Mouse (Mus musculus) urinary bladder, postnatal 10 days (tissue): ENCODE measurements around the gene Tex101.
"Not testable (repeated sequence)": the region's sequence is repeated elsewhere in the genome, so short reads cannot be mapped to it uniquely, and the experiment has no call there.

Experiments
- DNase-seq: peaks from one replicate; pipeline ENCODE4 v3.0.0; 2022; ENCODE audit warnings: low spot score

Tex101 gene

DNA sequence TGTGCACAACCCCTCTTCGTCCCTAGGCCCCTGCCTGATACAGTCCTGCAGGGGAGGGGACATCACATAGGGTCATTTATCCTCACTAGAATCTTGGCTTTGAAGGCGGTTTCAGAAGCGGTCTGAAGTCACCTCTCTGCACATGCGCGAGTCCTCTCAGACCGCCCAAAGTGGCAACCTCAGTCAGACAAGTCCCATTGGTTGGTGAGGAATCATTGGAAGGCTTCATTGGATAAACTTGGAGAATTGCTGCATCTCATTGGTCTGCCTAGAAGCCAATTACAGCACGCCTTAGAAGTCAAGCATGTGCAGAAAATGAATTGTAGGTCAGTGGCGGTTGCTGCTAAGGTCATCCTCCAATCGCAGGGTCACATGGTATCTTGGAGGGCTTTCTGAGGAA, at the start of gene Tex101:
Gene Tex101 (minus strand): TSS at position 101 of the 400 bp plus-strand sequence.
- no peak for DNase-seq

DNA sequence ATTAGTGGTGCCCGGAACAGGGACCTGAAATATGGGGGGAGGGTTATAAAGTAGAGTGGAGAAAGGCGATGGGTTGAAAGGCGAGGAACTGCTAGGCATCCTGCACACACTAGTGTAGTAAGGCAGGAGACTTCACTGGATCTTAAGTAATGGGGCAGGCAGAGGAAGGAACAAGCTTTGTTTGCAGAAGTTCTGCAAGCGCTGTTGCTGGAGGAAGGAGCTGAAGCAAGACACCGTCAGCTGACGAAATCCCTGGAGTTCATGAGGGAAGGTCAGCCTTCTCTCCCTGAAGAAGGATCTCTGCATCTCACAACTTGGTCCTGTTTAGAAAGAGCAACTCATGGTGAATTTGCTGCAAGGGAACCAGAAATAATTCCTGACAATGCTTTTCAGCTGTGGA, 38.6 kb upstream of the Tex101 start:
- no peak for DNase-seq

DNA sequence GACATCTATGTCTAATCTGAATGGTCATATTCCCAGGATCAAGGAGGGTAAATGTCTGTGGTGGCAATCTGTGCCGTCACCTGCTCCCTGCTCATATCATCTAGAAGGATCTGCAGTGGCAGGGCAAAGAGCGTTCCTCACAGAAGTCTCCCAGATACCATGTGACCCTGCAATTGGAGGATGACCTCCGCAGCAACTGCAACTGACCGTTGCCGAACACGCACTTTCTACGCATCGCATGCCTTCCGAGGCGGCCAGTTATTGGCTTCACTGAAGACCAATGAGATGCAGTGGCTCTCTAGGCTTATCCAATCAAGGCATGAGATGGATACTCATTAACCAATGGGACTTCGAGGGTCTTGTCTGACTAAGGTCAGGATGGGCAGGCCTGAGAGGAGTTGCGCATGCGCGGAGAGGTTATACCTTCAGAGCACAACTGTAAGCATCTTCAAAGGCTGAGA, 32.4 kb upstream of the Tex101 start, which contains the start of gene BC049730:
Gene BC049730 (plus strand): TSS at position 411 of the 461 bp plus-strand sequence.
- no peak for DNase-seq

DNA sequence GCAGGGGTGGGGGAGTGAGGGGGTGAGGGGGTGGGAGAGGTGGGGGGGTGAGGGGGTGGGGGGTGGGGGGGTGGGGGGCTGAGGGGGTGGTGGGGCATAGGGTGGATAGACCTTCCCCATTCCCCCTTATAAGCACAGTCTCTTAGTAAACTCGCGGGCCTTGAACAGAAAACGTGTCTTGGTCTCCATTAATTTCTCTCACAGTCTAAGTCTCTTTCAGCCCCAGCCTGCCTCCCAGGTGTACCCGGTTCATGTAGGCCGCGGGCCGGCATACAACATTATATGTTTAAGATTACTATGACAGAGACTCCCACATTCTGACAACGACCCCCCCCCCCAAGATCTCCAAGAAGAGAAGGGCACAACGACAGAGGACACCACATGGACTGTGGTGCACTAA, 26.4 kb upstream of the Tex101 start:
- not testable (repeated sequence) for DNase-seq

DNA sequence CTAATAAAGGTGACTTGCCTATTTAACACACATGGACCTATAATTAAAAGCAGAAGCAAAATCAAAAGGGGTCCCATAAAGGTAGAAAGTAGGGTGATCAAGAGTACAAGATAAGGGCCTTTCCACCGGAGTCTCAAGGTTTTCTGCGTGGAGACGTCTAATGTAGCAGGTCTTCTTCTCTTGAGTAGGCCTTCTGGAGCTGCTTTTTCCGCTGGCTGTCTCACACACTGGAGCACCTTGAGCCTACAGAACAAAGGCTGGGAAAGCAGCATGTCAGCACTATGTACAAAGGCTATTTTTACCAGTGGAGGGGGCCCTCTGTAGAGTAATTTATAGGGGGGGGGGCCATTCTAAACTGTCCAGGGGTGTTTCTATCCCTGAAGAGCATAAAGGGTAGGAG, 21.4 kb upstream of the Tex101 start:
- not testable (repeated sequence) for DNase-seq

DNA sequence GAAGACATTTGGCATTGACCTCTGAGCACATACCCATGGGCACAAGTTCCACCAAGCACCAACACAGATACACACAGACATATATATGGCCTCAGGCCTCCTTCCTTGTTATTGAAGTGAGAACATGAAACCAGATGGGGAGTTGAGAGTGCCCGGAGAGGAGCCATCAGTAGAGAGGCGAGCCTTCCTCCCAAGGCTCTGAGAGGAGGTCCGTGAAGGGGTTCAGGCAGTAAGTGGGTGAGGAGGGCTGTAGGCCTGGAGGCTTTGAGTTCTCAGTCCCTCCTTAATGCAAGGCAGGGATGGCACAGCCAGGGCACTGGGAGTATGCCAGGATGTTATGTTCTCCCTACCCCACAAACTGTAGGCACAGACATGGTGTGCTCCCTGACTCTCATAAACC, 16.2 kb upstream of the Tex101 start:
- DNase-seq = not testable (repeated sequence)

DNA sequence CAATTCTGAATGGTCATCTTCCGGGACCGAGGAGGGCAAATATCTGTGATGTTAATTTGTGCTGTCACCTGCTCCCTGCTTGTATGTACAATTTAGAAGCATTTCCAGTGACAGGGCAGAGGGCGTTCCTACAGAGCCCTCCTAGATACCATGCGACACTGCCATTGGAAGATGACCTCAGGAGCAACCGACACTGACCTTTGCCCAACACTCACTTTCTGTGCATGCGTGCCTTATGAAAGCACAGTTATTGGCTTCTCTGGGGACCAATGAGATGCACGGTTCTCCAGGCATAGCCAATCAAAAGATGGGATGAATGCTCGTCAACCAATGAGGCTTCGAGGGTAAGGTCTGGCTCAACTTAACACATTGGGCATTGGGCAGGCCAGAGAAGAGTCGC, 11.0 kb upstream of the Tex101 start:
- not testable (repeated sequence) for DNase-seq

DNA sequence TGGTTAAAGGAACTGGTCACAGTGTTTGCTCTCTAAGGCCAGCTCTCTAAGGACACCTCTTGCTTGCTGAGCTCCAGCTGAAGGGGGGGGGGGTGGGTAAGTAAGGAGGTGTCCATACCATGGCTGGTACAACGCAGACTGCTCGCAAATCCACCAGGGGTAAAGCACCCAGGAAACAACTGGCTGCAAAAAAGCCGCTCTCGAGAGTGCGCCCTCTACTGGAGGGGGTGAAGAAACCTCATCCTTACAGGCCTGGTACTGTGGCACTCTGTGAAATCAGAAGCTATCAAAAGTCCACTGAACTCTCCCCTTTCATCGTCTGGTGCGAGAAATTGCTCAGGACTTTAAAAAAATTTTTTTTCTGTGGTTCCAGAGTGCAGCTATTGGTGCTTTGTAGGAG, 7.6 kb upstream of the Tex101 start:
- not testable (repeated sequence) for DNase-seq

DNA sequence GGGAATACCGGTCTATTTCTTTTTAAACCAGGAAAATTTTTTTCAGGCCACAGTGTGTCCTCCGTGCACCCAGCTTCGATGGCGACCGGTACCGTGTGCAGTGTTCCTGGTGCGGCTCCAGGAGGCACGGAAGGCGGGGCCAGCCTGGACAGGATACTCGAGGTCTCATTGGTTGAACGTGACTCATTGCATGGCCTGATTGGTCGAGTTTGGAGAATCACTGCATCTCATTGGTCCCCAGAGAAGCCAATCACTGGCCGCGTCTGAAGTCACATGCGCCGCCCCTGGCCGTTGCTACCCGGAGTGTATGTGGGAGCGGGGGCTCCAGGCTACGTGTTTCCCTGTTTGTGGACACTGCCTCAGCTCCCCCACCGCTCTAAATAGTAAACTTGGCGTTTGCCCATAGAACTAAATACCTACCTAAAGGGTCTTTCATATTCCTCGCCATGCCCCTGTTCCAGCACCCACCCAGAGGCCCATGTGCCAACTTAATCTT, 4.5 kb downstream of the Tex101 start:
- no peak for DNase-seq

DNA sequence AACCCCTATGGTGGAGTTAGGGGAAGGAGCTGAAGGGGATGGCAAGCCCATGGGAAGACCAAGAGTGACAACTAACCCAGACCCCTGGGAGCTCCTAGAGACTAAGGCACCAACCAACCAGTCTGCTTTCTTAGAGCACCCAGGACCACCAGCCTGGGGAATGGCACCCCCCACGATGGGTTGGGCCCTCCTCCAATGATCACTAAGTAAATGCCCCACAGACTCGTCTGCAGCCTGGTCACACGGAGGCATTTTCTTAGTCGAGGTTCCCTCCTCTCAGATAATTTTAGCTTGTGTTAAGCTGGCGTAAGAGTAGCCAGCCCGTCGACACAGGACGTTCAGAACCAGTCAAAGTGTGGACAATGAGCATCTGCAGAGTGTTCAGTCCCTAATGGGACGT, 11.5 kb downstream of the Tex101 start:
- no peak for DNase-seq

DNA sequence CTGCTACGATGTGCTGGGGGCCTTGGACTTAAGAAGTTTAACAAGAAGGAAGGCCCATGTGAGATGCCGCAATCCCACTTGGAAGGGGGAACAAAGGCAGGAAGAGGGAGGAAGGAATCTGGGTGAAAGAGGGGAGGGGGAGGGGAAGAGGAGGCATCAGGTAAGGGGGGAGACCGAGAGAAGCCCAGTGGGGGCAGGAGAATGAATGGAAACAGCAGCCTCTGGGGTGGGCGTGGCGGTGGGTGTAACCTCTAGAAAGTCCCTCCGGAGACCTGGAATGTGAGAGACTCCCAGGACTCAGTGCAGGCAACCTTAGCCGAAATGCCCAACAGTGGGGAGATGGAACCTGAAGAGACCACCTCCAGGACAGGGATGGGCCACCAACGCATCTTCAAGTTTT, 12.2 kb downstream of the Tex101 start:
- DNase-seq = no peak

DNA sequence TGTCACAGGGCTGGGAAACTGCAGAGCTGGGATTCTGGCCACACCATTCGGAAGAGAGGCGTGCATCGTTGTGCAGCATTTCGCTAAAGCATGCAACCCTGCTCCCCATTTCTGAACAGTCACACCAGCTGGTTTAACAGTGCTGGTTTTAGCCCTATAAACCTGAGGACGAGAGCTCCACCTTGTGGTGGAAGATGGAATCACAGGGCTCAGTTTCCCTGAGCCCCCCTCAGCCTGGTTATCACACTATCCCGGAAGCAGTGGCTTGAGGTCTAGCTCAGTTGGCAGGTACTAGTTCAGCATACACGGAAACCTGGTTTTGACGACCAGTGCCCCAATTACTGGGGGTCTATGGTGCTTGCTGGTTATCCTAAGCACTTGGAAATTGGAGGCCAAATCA, 13.9 kb downstream of the Tex101 start:
- DNase-seq = no peak

DNA sequence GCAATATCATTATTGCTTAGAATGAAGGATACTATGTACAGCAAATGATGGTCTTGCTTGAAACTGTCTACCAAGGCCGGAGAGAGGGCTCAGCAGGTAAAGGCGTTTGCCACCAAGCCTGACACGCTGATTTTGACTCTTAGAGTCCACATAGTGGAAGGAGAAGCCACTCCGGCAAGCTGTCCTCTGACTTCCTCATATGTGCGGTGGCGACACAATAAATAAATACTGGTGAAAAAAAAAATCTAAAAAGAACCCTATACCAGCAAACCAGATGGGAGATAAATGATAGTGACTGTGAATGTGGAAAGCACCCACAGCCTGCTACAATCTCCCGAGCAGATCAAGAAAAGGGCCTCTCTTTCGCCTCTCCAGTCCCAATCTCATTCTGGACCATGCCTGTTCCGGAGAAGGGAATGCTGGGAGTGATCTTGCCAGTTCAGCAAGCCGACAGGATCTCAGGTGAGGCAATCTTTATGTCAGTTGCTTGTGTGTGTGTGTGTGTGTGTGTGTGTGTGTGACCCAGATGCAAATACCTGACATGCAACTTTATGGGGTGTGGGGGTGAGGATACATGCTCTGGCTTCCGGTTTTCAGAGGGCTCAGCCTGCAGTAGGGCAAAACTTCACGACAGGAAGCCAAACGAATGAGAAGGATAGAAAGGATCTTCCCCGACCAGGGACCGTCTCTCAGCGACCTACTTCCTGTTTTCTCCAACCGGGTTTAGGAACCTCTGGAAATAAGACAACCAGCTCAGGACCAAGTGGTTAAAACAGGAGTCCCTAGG, 15.2 kb downstream of the Tex101 start:
- no peak for DNase-seq

DNA sequence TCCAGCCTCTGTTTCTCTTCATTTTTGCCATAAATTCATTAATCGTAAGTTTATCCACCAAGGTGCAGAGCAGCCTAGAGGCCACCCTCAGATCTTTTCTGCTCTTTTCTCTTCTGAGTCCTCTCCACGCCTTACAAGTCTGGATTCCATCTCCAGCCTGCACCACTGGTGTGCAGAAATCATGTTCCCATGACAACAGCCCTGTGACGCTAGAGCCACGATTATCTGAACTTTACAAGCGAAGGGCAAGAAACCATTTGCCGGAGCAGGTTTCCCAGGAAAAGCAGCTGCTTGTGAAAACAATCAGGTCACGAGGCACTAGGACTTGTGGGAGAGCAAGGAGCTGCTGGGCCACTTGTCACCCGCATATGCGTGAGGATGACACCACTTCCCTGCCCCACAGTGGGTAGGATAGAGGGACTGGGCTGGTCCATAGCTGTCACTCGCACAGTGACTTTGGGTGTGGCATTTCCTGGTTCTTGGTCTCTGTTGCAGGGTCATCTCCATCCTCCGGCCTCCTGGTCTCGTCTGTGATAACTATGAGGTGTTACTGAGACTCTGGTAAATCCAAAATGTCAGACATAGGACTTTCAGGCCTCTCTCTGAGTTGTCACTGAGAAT, 16.6 kb downstream of the Tex101 start:
- no peak for DNase-seq

DNA sequence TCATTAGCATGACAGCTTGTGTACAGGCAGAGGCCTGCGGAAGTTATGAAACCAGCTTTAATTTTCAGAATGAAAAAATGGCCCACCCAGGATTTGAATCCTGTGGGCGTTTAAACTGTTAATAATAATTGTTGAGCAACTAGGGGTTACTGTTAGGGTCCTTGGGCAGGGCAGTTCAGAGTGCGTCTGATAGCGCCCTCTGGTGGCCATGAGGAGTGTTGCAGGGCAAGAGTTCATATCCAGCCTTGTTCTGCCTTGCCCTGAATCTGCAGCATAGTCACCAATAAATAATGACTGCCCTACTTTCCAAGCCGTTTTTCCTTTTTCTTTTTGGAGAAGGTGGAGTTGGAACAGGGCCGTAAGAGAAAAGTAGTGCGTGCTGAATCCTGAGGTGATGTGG, 22.8 kb downstream of the Tex101 start:
- DNase-seq = no peak

DNA sequence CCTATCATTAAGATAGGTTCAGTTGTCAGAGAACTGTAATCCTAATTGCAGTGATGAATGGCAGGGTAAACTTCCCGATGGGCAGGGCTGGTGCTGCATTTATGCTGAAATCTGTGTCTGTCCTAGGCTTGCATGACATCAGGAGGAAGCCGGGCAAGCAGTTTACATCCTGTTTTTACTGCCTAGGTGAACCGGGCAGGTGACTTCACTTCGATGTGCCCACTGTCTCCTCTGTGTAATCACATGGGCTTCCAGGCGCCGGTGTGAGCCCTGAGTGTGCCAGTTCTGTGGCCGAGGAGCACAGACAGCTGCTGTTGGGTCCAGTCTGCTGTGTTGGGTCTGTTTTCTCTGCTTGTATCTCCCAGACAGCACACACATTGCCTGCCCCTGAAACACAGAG, 30.0 kb downstream of the Tex101 start:
- DNase-seq = no peak

DNA sequence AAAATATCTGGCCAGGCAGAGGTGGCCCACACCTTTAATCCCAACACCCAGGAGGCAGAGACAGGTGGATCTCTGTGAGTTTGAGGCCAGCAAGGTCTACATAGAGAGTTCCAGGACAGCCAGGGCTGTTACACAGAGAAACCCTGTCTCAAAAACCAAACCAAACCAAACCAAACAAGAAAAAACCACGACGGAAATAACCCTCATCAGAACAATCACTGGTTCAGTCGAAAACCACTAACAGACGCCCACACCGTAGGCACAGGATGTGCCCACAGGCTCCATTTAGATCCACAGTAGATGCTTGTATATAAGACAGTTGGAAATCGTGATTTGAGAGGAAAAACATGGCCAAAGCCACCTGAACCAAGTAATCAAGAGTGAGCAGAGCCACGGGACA, 31.5 kb downstream of the Tex101 start:
- no peak for DNase-seq

DNA sequence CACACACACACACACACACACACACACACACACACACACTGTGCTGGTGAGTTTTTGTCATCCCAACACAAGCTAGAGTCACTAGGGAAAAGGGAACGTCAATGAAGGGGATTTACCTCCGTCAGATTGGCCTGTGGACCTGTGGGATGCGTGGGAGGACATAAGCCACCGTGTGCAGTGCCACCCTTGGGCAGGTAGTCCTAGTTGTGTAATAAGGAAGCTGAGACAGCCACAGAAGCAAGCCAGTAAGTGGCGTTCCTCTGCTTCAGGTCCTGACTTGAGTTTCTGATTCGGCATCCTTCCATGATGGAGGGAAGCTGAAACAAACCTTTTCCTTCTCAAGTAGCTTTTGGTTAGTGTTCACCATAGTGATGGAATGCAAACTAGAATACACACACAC, 32.0 kb downstream of the Tex101 start:
- no peak for DNase-seq

DNA sequence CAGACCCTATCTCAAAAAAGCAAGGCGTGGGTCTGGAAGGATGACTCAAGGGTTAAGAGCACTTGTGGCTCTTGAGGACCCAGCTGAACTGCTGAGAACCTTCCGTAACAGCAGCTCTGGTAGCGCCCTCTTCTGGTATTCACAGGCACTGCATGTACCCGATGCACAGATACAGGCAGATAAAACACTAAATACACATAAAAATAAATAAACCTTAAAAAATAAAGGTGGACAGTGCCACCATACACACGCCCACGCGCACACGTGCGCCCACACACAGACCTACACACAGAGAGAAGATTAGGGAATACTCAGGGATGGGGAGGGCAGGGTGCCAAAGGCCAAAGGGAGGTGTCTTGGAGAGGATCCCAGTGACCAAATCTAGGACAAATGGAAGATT, 34.0 kb downstream of the Tex101 start:
- DNase-seq = no peak

DNA sequence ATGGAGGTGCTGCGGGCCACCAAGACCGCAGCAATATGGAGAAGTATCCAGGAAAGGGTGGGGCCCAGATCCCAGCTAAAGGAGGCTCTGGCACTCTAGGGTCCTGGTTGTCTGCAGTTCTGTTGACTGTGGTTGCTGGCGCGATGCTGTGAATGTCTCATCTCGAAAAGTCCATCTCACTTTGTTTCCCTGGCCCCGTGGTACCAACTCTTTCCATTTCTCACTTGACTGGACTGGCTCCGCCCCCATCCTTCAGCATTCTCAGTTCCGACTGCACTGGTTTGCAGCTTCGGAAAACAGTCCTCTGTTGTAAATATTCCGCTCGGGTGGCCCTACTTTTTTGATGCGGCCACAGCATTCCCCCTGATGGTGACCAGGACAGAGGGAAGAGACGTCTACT, 36.0 kb downstream of the Tex101 start:
- DNase-seq = no peak

DNA sequence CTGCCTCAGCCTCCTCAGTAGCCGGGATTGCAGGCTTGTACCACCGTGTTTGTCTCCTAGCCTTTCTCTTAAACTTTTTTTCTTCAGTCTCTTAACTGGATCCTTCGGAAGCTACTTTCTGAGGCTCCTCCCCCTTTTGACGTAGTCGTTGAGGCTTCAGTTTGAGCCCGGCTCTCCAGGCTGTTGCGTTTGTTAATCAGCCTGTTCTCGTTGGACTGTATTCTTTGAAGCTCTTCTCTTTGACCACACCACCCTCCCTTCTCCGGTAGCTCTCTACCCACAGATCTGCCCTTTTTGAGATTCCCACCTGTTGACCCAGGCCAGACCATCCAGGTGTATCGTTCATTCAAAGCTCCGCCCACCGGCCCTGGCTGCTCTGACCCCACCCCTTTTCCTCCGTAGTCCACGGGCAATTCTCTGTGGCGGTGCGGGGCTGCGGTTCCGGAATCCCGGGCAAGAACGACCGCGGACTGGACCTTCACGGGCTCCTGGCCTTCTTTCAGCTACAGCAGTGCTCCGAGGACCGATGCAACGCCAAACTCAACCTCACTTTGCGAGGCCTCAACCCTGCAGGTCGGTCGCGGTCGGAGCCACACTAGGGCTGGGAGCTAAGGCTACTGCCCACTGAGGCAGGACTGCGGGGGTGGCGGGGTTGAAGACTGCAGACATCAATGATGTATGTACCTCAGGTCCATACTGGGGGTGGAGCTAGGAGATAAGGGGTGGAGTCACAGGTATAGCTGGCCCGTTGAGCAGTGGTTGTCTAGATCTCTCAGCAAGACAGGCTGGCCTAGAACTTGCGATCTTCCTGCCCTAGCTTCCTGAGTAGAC, 38.2 kb downstream of the Tex101 start:
- no peak for DNase-seq

DNA sequence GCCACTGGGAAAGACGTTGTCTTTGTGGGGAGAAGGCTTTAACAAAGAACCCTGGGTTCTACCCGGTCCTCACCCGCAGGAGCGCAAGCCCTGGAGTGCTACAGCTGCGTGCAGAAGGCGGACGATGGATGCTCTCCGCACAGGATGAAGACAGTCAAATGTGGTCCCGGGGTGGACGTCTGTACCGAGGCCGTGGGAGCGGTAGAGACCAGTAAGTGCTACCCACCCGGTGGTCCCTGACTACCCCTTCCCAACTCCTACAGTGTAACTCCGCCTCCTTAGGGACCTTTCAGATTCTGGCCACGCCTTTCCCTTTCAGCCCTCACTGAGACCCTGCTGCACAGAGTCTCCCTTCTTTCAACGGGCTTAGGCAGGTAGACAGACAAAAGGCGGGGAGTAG, 39.4 kb downstream of the Tex101 start:
- no peak for DNase-seq

DNA sequence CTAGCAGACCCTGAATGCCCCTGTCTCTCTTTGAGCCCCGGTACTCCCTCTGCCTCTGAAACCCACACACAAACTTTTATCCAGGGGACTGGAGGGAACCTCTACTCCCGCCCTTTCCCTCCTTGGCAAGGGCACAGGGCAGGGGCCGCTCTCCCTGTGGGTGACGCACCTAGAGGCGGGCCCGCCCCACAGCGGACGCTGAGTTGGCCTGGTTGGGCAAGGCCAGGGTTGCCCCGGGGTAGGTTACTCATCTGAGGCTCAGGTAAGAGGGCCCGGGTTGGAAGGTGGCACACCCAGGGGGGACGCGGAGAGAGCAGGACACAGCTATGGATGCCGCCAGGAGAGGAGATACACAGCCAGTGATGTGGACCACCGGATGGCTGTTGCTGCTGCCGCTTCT, 40.2 kb downstream of the Tex101 start, which contains the start of gene Lypd3:
Gene Lypd3 (plus strand): TSS at position 287 of the 400 bp plus-strand sequence.
- no peak for DNase-seq
